Mouse (Mus musculus) small intestine, adult 2 months (tissue): ENCODE results near the gene Gm26938. TPM values are rescaled to one million over a fixed set of nuclear protein-coding genes. Genes with fewer than 3 reads are reported as not detected.

Source experiments
- H3K27ac ChIP-seq: fragments of 200-500 bp; 2 replicates; pipeline ENCODE4 v1.5.1; 2012; ENCODE audit warnings: low read depth, low read length, control low read depth, inconsistent platforms; ENCODE audit not compliant: insufficient read depth
- H3K27me3 ChIP-seq: fragments of 200-500 bp; 2 replicates; pipeline ENCODE4 v1.6.1; 2012; ENCODE audit warnings: mild to moderate bottlenecking, moderate library complexity, low read length, inconsistent platforms; ENCODE audit not compliant: control insufficient read depth, insufficient read depth
- H3K36me3 ChIP-seq: fragments of 200-500 bp; 2 replicates; pipeline ENCODE4 v1.6.1; 2012; ENCODE audit warnings: mild to moderate bottlenecking, low read length, control low read depth, inconsistent platforms; ENCODE audit not compliant: control insufficient read depth, insufficient read depth
- H3K4me1 ChIP-seq: fragments of 200-500 bp; 2 replicates; pipeline ENCODE4 v1.6.1; 2012; ENCODE audit warnings: low read length, inconsistent platforms, mixed read lengths; ENCODE audit not compliant: control insufficient read depth, insufficient read depth, insufficient read length
- H3K4me3 ChIP-seq: fragments of 200-500 bp; 2 replicates; pipeline ENCODE4 v1.5.1; 2012; ENCODE audit warnings: low read depth, mild to moderate bottlenecking, control low read depth, inconsistent platforms, low read length, moderate library complexity
- CTCF ChIP-seq: fragments of 200-500 bp; IDR thresholded peaks from 2 replicates; pipeline ENCODE4 v1.5.1; 2012; ENCODE audit warnings: low read depth, mild to moderate bottlenecking, control low read depth, inconsistent platforms, low read length, moderate library complexity, mixed read lengths; ENCODE audit not compliant: insufficient replicate concordance, insufficient read length; ENCODE audit errors: extremely low read depth
- POLR2A ChIP-seq: fragments of 200-500 bp; IDR thresholded peaks from 2 replicates; pipeline ENCODE4 v1.6.1; 2012; ENCODE audit warnings: low read depth, mild to moderate bottlenecking, control low read depth, inconsistent platforms, low read length, moderate library complexity
- WGBS: fragments of 180-500 bp; shearing (Covaris S2); methylation state at CpG from one replicate; pipeline ENCODE4 v1.1.7; 2018; 5-methylcytosine and 5-hydroxymethylcytosine counted together
- polyA plus RNA-seq: library from polyadenylated mRNA; depleted of rRNA; stranded (reverse); fragments of >200 nt; gene quantifications from 2 replicates; pipeline ENCODE4 v1.2.3, GENCODE M21; 2012

The Gm26938 gene
- polyA plus RNA-seq, 1 experiment: not detected

DNA sequence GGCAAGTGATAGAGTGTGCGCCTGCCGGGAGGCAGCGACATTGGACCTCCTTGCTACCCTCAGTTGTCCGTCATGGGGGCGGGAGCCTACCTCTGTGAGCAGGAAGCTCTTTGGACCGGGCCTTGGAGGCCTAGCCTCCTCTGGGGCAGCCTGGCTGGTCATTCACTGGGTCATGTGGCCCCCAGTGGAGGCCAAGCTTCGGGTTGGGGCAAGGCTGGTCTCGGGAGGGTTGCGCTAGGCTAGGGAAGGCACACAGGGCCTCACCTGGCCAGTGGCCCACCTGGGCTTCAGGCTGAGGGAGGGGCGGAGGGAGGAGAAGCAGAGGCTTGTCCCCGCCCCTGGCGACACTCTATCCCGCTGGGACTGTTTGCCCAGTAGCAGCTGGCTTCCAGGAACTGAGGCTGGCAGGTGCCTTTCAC is 12.2 kb downstream of the Gm26938 start:
- WGBS: 10% methylated on average over 13 of the region's 13 CpGs

DNA sequence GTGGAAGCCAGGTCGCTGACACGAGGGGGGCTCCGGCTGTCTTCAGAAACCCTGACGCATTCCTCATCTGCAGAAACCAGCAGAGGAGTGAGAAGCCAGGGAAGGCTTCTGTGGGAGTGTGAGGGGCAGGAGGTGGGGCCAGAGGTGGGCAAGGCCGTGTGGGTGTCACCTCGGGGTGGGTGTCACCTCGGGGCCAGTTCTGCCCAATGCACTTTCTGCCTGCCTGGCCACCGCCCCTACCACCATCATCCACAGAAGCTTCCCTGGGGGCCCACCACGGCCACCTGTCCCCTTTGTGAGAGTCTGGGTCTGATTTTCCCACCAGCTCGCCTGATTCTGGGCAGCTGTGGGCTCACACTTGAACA is 13.1 kb downstream of the Gm26938 start:
- no peaks in the 10 kb centered on the region for H3K27me3 ChIP-seq
- H3K27ac ChIP-seq: peak overlapping the region; percentile 81
- peaks cover 39% of the 10 kb centered on the region for H3K4me1 ChIP-seq
- H3K4me3 ChIP-seq: peak overlapping the region; percentile 81
- H3K36me3 ChIP-seq: peaks cover 12% of the 10 kb centered on the region
- 15% methylated on average over 10 of the region's 10 CpGs for WGBS
- TF ChIP-seq POLR2A (no peak), CTCF (no peak)

More for the DNA sequence above, 12.2 kb downstream of the Gm26938 start:
- Histone ChIP-seq H3K4me3 (peak overlapping the region; percentile 81), H3K27ac (peak overlapping the region; percentile 91), H3K36me3 (peaks cover 9% of the 10 kb centered on the region), H3K4me1 (peaks cover 44% of the 10 kb centered on the region), H3K27me3 (no peaks in the 10 kb centered on the region)
- TF ChIP-seq POLR2A (no peak; the same call in 1 of the 2 replicates), CTCF (no peak)

DNA sequence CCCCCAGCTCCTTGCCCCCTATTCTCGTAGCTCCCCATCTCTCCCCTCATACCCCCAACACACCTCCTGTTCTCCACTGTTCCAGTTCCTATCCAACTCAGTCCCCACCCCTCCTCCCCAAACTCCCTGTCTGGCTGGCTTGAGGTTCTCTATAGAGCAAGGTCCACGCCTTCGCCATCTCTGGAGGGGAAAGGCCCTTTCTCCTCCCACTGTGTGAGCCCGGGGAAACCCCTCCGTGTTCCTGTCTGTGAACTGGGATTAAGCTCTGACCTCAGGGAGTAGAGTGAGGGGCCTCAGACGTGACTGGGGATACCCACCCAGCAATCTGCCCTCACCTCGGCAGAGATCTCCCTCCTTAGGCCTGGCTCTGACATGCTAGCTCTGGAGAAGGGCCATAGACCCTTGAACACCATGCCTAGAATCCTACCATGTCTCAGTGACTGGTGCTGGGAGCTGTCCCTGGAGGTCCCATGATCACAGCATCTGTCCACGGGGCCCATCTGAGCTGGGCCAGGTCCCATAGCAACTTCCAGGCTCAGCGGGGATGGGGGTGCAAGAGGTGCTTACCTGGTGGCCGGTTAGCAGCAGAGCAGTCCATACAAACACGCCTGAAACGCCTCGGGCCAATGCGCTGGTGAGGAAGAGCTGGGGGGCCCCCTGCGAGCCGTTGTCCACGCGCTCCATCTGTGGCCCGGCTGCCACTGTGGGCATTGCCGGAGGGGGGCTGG is 13.6 kb downstream of the Gm26938 start:
- Histone ChIP-seq H3K4me3 (peak overlapping the region; percentile 81), H3K4me1 (peaks cover 35% of the 10 kb centered on the region), H3K27ac (peak overlapping the region; percentile 81), H3K36me3 (peaks cover 17% of the 10 kb centered on the region), H3K27me3 (no peaks in the 10 kb centered on the region)
- TF ChIP-seq CTCF (no peak), POLR2A (no peak)
- WGBS: 26% methylated on average over 20 of the region's 20 CpGs

DNA sequence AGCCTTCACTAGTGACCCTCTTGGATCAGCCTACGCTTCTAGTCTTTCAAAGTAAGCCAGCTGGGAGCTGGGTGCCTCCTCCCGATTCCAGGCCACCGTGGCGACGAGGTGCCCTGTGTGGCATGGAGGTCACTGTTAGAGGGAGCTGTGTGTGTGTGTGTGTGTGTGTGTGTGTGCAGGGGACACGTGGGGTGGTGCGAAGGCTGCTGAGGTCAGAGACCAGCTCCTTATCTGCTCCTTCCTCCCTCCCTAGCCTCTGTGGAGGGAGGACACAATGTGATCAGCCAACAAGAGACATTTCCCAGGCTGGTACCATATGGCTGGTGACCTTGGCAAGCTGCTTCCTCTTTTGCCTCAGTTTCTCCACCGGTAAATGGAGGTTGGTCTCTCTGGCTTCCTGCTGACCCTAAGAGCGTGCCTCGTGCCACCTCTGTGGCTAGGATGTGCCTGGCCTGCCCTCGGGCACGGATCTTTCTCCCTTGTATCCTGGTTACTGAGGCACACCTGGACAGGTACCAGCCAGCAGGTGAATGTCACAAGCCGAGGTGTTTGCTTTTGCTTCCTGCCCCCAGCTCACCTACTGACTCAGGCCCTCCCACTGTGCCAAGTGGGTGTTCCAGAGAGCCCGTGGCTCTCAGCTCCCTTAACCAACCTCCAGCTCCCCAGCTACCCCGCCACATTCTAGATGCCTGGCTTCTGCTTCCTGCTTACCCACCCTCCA is 14.4 kb downstream of the Gm26938 start:
- H3K4me3 ChIP-seq: peak overlapping the region; percentile 81
- 22% methylated on average over 15 of the region's 15 CpGs for WGBS
- H3K27me3 ChIP-seq: no peaks in the 10 kb centered on the region
- H3K36me3 ChIP-seq: peaks cover 24% of the 10 kb centered on the region
- peaks cover 32% of the 10 kb centered on the region for H3K4me1 ChIP-seq
- H3K27ac ChIP-seq: peak overlapping the region; percentile 81
- TF ChIP-seq CTCF (no peak), POLR2A (no peak)

DNA sequence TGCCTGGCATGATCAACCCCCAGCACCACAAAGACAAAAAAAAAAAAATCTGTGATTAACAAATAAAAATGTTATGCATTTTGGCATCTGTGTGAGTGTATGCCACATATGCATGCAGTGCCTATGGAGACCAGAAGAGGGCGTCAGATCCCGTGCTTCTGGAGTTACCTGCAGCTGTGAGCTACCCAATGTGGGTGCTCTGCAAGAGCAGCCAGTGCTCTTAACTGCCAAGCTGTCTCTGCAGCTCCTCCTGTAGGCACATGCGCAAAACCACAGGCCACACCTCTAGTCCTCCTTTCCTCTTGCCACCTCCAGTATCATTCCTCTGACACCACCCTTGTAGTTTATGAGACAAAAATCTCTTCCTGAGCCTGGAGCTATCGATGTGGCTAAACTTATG is 16.8 kb downstream of the Gm26938 start:
- no peak overlapping the region for H3K4me3 ChIP-seq
- no peaks in the 10 kb centered on the region for H3K27me3 ChIP-seq
- 66% methylated on average over 4 of the region's 4 CpGs for WGBS
- H3K36me3 ChIP-seq: peaks cover 41% of the 10 kb centered on the region
- no peak overlapping the region for H3K27ac ChIP-seq
- peaks cover 31% of the 10 kb centered on the region for H3K4me1 ChIP-seq
- peak; percentile 38; the same call in 1 of the 2 replicates for TF ChIP-seq CTCF
- no peak for TF ChIP-seq POLR2A

DNA sequence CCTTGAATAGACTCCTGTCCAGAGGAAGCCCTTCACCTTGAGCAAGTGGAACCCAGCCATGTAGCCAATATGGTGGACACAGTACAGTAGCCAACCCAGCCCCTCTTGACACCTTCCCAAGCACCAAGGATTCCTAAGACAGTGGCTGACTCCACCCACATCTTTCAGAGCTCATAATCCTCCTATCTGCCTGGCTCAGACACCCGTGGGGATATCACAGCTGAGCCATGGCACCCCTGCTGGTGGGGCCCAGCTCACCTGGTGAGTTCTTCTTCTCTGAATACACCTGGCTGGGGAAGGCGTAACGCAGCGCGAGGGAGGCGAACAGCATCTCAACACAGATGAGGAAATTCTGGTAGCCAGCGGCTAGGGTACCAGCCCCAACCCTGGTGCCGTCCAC is 20.3 kb downstream of the Gm26938 start:
- TF ChIP-seq CTCF (no peak), POLR2A (no peak)
- Histone ChIP-seq H3K4me3 (no peak overlapping the region), H3K27me3 (no peaks in the 10 kb centered on the region), H3K36me3 (peaks cover 58% of the 10 kb centered on the region), H3K27ac (no peak overlapping the region), H3K4me1 (peaks cover 21% of the 10 kb centered on the region)
- 85% methylated on average over 8 of the region's 8 CpGs for WGBS

DNA sequence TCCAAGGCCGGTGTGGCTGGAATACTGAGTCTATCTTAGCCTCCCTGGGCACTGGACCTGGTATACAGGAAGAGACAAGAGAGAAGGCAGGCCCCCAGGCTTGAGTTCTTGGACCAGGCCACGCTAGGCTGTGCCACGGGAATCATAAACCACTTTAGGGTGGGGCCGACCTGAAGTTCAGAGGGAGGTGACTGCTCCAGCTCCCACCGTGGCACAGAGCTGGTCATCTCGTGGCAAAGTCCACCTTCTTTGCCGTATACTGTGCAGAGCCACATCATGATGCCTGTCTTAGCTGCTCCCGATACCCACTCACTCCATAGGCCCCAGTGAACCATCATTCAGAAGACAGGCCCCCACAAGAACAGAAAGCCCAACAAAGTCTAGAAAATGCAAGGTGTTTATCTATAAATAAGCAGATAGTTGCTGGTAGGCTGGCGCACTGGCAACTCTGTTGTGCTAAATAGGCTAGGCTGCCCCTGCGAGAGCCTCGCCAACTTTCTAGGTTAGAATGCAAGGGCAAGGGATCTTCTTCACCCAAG is 21.6 kb downstream of the Gm26938 start:
- no peak overlapping the region for H3K4me3 ChIP-seq
- peaks cover 64% of the 10 kb centered on the region for H3K36me3 ChIP-seq
- no peaks in the 10 kb centered on the region for H3K27me3 ChIP-seq
- H3K27ac ChIP-seq: peak overlapping the region; percentile 90
- TF ChIP-seq CTCF (no peak), POLR2A (no peak)
- H3K4me1 ChIP-seq: peaks cover 21% of the 10 kb centered on the region
- WGBS: 46% methylated on average over 11 of the region's 11 CpGs
